Mouse (Mus musculus) kidney, embryonic 15.5 days (tissue): ENCODE measurements around the gene Adm2. TPM values are rescaled to one million over a fixed set of nuclear protein-coding genes. Genes with fewer than 3 reads are reported as not detected.

Experiments
- ATAC-seq: fragments of 200-750 bp; cut with Nextera tagmentation; replicated peaks from 2 replicates; pipeline ENCODE4 v1.8.0; 2017; ENCODE audit warnings: moderate TSS enrichment; ENCODE audit not compliant: low FRiP score
- H3K27ac ChIP-seq: fragments of 300-500 bp; sonication (generic); 2 replicates; pipeline ENCODE4 v1.5.1; 2015; ENCODE audit warnings: mild to moderate bottlenecking, inconsistent platforms
- H3K27me3 ChIP-seq: fragments of 300-500 bp; sonication (generic); 2 replicates; pipeline ENCODE4 v1.6.1; 2015; ENCODE audit warnings: inconsistent platforms
- H3K36me3 ChIP-seq: fragments of 300-500 bp; sonication (generic); 2 replicates; pipeline ENCODE4 v1.6.1; 2015; ENCODE audit warnings: inconsistent platforms
- H3K4me1 ChIP-seq: fragments of 300-500 bp; sonication (generic); 2 replicates; pipeline ENCODE4 v1.6.1; 2015; ENCODE audit warnings: inconsistent platforms
- H3K4me2 ChIP-seq: fragments of 300-500 bp; sonication (generic); 2 replicates; pipeline ENCODE4 v1.6.1; 2015; ENCODE audit warnings: moderate library complexity, mild to moderate bottlenecking, inconsistent platforms
- H3K4me3 ChIP-seq: fragments of 300-500 bp; sonication (generic); replicated peaks from 2 replicates; pipeline ENCODE4 v1.5.1; 2015; ENCODE audit warnings: mild to moderate bottlenecking, inconsistent platforms
- H3K9ac ChIP-seq: fragments of 300-500 bp; sonication (generic); 2 replicates; pipeline ENCODE4 v1.6.1; 2015; ENCODE audit warnings: mild to moderate bottlenecking, inconsistent platforms
- H3K9me3 ChIP-seq: fragments of 300-500 bp; sonication (generic); replicated peaks from 2 replicates; pipeline ENCODE4 v1.6.1; 2016; ENCODE audit warnings: inconsistent platforms
- WGBS: fragments of 180-500 bp; shearing (Covaris S2); methylation state at CpG from one replicate; pipeline ENCODE4 v1.1.7; 2015; ENCODE audit warnings: mixed read lengths; 5-methylcytosine and 5-hydroxymethylcytosine counted together
- microRNA-seq: library from miRNA; unstranded; fragments of <30 nt; microRNA quantifications from one replicate; pipeline ENCODE4, GENCODE M21; 2016
- polyA plus RNA-seq: library from polyadenylated mRNA; unstranded; fragments of >200 nt; fragmentation: Nextera tagmentation; extraction: Ambion mirVana; gene quantifications from 2 replicates; pipeline ENCODE4 v1.2.1, GENCODE M21; 2015

Adm2 gene
- polyA plus RNA-seq, 1 experiment from 2014 or later: 0.74 TPM

- Histone ChIP-seq H3K27me3 (no peaks in the 10 kb centered on the region), H3K4me3 (no peak overlapping the region), H3K9ac (no peak overlapping the region), H3K36me3 (peaks cover 100% of the 10 kb centered on the region), H3K9me3 (no peaks in the 10 kb centered on the region), H3K4me1 (no peaks in the 10 kb centered on the region), H3K4me2 (no peak overlapping the region), H3K27ac (no peak overlapping the region)
- WGBS: 92% methylated on average over 4 of the region's 4 CpGs
- ATAC-seq: no peak
Measured at GRCm38 (mm10) chr15:89365141-89365551, 42.6 kb downstream of the Adm2 start.

- H3K36me3 ChIP-seq: peaks cover 57% of the 10 kb centered on the region
- H3K9ac ChIP-seq: no peak overlapping the region
- H3K4me2 ChIP-seq: no peak overlapping the region; the same call in 1 of the 2 replicates
- ATAC-seq: no peak
- 89% methylated on average over 13 of the region's 13 CpGs for WGBS
- H3K9me3 ChIP-seq: no peaks in the 10 kb centered on the region
- H3K27me3 ChIP-seq: peaks cover 14% of the 10 kb centered on the region
- peaks cover 26% of the 10 kb centered on the region for H3K4me1 ChIP-seq
- no peak overlapping the region for H3K4me3 ChIP-seq
- no peak overlapping the region for H3K27ac ChIP-seq
Measured at GRCm38 (mm10) chr15:89372068-89372467, 49.5 kb downstream of the Adm2 start.

GRCm38 (mm10) chr15:89372536-89372935 is 50.0 kb downstream of the Adm2 start:
- no peak for ATAC-seq
- peaks cover 53% of the 10 kb centered on the region for H3K36me3 ChIP-seq
- peaks cover 19% of the 10 kb centered on the region for H3K27me3 ChIP-seq
- peak overlapping the region; percentile 69 for H3K4me3 ChIP-seq
- peak overlapping the region; percentile 97; the same call in 1 of the 2 replicates for H3K27ac ChIP-seq
- H3K4me1 ChIP-seq: peaks cover 30% of the 10 kb centered on the region
- H3K4me2 ChIP-seq: peak overlapping the region; percentile 95
- 79% methylated on average over 7 of the region's 7 CpGs for WGBS
- H3K9me3 ChIP-seq: no peaks in the 10 kb centered on the region
- H3K9ac ChIP-seq: peak overlapping the region; percentile 79; the same call in 1 of the 2 replicates

- Histone ChIP-seq H3K27me3 (peaks cover 25% of the 10 kb centered on the region), H3K4me2 (peak overlapping the region; percentile 95), H3K4me3 (peak overlapping the region; percentile 69), H3K4me1 (peaks cover 36% of the 10 kb centered on the region), H3K27ac (peak overlapping the region; percentile 97), H3K36me3 (peaks cover 46% of the 10 kb centered on the region), H3K9me3 (no peaks in the 10 kb centered on the region), H3K9ac (peak overlapping the region; percentile 79)
- ATAC-seq: peak; percentile 87
- WGBS: under 1% methylated on average over 35 of the region's 35 CpGs
Measured at GRCm38 (mm10) chr15:89373027-89373761, 50.7 kb downstream of the Adm2 start.

GRCm38 (mm10) chr15:89373762-89374248 is 51.3 kb downstream of the Adm2 start, which contains the start of gene Sco2:
Gene Sco2 (minus strand): TSS chr15:89373846.
- Histone ChIP-seq H3K4me2 (peak within 1 kb of the TSS; percentile 95), H3K27me3 (peaks cover 31% of the 10 kb centered on the region), H3K9me3 (no peaks in the 10 kb centered on the region), H3K27ac (peak within 1 kb of the TSS; percentile 97), H3K36me3 (peaks cover 40% of the 10 kb centered on the region), H3K4me1 (peaks cover 42% of the 10 kb centered on the region), H3K4me3 (peak within 1 kb of the TSS; percentile 69), H3K9ac (peak within 1 kb of the TSS; percentile 79)
- ATAC-seq: peak; percentile 80
- under 1% methylated on average over 42 of the region's 42 CpGs for WGBS

Small RNAs within 50 kb of the gene (microRNA-seq; reads per million reads assigned to microRNA genes)
- gene Mir6959: 1.3 reads per million

Other genes with a start within 250 kb of the Adm2 start
- 46.1 and 52.5 TPM in 2 replicates for gene Trabd, start 247.6 kb upstream of the Adm2 start, polyA plus RNA-seq
- gene Selenoo, start 233.6 kb upstream of the Adm2 start, polyA plus RNA-seq: 18.0 and 19.9 TPM in 2 replicates
- gene Tubgcp6, start 199.6 kb upstream of the Adm2 start, polyA plus RNA-seq: 13.8 and 16.0 TPM in 2 replicates
- 17.8 and 19.3 TPM in 2 replicates for gene Hdac10, start 194.0 kb upstream of the Adm2 start, polyA plus RNA-seq
- gene Mapk12, start 182.0 kb upstream of the Adm2 start, polyA plus RNA-seq: 14.8 and 16.7 TPM in 2 replicates
- 15.4 and 16.5 TPM in 2 replicates for gene Mapk11, start 173.1 kb upstream of the Adm2 start, polyA plus RNA-seq
- 138 and 160 TPM in 2 replicates for gene Plxnb2, start 141.9 kb upstream of the Adm2 start, polyA plus RNA-seq
- gene Dennd6b, start 126.2 kb upstream of the Adm2 start, polyA plus RNA-seq: 17.0 and 19.2 TPM in 2 replicates
- gene Ppp6r2, start 111.2 kb upstream of the Adm2 start, polyA plus RNA-seq: 22.7 and 26.9 TPM in 2 replicates
- 42.6 and 51.4 TPM in 2 replicates for gene Sbf1, start 7.4 kb upstream of the Adm2 start, polyA plus RNA-seq
- gene Miox, start 11.7 kb downstream of the Adm2 start, polyA plus RNA-seq: 6.8 and 7.1 TPM in 2 replicates
- 54.1 and 67.9 TPM in 2 replicates for gene Lmf2, start 32.9 kb downstream of the Adm2 start, polyA plus RNA-seq
- 147 and 155 TPM in 2 replicates for gene Ncaph2, start 33.0 kb downstream of the Adm2 start, polyA plus RNA-seq
- 7.9 and 8.2 TPM in 2 replicates for gene Sco2, start 51.1 kb downstream of the Adm2 start, polyA plus RNA-seq
- gene Tymp, start 54.3 kb downstream of the Adm2 start, polyA plus RNA-seq: 1.3 and 1.4 TPM in 2 replicates
- 0.82 and 0.83 TPM in 2 replicates for gene Odf3b, start 56.6 kb downstream of the Adm2 start, polyA plus RNA-seq
- gene Klhdc7b, start 62.2 kb downstream of the Adm2 start, polyA plus RNA-seq: not detected in 2 replicates
- not detected in 2 replicates for gene Syce3, start 87.8 kb downstream of the Adm2 start, polyA plus RNA-seq
- gene Cpt1b, start 103.1 kb downstream of the Adm2 start, polyA plus RNA-seq: 3.9 and 4.4 TPM in 2 replicates
- gene C730034F03Rik, start 106.9 kb downstream of the Adm2 start, polyA plus RNA-seq: 3.7 and 3.8 TPM in 2 replicates
- gene Gm44502, start 107.0 kb downstream of the Adm2 start, polyA plus RNA-seq: 0.15 TPM in 1 of 2 replicates, not detected in the other
- gene Chkb, start 107.2 kb downstream of the Adm2 start, polyA plus RNA-seq: 57.2 and 62.0 TPM in 2 replicates
- 0.77 and 1.7 TPM in 2 replicates for gene Mapk8ip2, start 131.2 kb downstream of the Adm2 start, polyA plus RNA-seq
- 14.4 and 18.7 TPM in 2 replicates for gene Arsa, start 154.7 kb downstream of the Adm2 start, polyA plus RNA-seq
- gene Shank3, start 176.9 kb downstream of the Adm2 start, polyA plus RNA-seq: 1.8 and 2.2 TPM in 2 replicates
- 0.22 and 0.27 TPM in 2 replicates for gene Acr, start 245.6 kb downstream of the Adm2 start, polyA plus RNA-seq